In genomic region chr7:120938206-120938605, GRCm38 (mm10) we compare ENCODE assay signal across 15 mouse cellular contexts. TPM values are rescaled to one million over a fixed set of nuclear protein-coding genes. Genes with fewer than 3 reads are reported as not detected.
"Had no signal": no experiment of that assay in that cellular context is flagged by ENCODE, and none has a peak within 500 bp of the region (broad histone marks: within the 10 kb centered on the region; RNA-seq: fewer than 3 reads in every experiment).

No protein-coding gene starts in this region.

- DNase-seq: lung, adult 2 months; lung, postnatal 14 days; right cerebral cortex, postnatal 14 days; thymus, adult 2 months; thymus, postnatal 25 days had no signal

- H3K9me3 ChIP-seq: limb, embryonic 10.5 days; liver, embryonic 15.5 days; midbrain, embryonic 13.5 days; stomach, embryonic 15.5 days had no signal

- H3K27ac ChIP-seq: limb, embryonic 10.5 days; liver, embryonic 15.5 days; midbrain, embryonic 13.5 days had no signal

- H3K9ac ChIP-seq: liver, embryonic 15.5 days; midbrain, embryonic 13.5 days; stomach, embryonic 15.5 days had no signal

- H3K4me2 ChIP-seq: liver, embryonic 11.5 days; liver, embryonic 15.5 days; midbrain, embryonic 13.5 days; stomach, embryonic 15.5 days had no signal

- H3K27me3 ChIP-seq: liver, embryonic 15.5 days; midbrain, embryonic 13.5 days; stomach, embryonic 15.5 days had no signal

- H3K4me1 ChIP-seq: limb, embryonic 10.5 days; midbrain, embryonic 13.5 days; stomach, embryonic 15.5 days had no signal

- ATAC-seq: inflammation-experienced regulatory T-cells, adult 6 months; intestine, postnatal 0 days; midbrain, embryonic 13.5 days had no signal

- H3K4me3 ChIP-seq: left cerebral cortex, adult 2 months; limb, embryonic 10.5 days; liver, embryonic 15.5 days; midbrain, embryonic 13.5 days; stomach, embryonic 15.5 days had no signal

RNA-seq across cellular contexts. Expression of gene Mfsd13b, which starts 44.1 kb away (rescaled TPM):
- total RNA-seq: megakaryocyte progenitor cell, adult 5-6 weeks had no signal
- polyA plus RNA-seq: inflammation-experienced regulatory T-cells, adult 6 months; midbrain, embryonic 13.5 days; neural tube, embryonic 14.5 days had no signal
